Mouse (Mus musculus) heart, embryonic 11.5 days (tissue): ENCODE measurements around the gene Lyg1. TPM values are rescaled to one million over a fixed set of nuclear protein-coding genes. Genes with fewer than 3 reads are reported as not detected.

ENCODE experiments used
- polyA plus RNA-seq: library from polyadenylated mRNA; unstranded; fragments of >200 nt; fragmentation: Nextera tagmentation; extraction: Ambion mirVana; gene quantifications from 2 replicates; pipeline ENCODE4 v1.2.1, GENCODE M21; 2014

Lyg1 gene
- polyA plus RNA-seq, 1 experiment from 2014 or later, result not detected

Other genes starting within 250 kb of the Lyg1 start
- 2.8 and 3.7 TPM in 2 replicates for gene 2010300C02Rik, start 237.7 kb downstream of the Lyg1 start, polyA plus RNA-seq
- gene Tsga10, start 91.3 kb downstream of the Lyg1 start, polyA plus RNA-seq, result 4.2 and 4.6 TPM in 2 replicates
- gene Lipt1, start 86.0 kb downstream of the Lyg1 start, polyA plus RNA-seq, result 8.3 and 9.9 TPM in 2 replicates
- 15.9 and 16.4 TPM in 2 replicates for gene Mitd1, start 67.3 kb downstream of the Lyg1 start, polyA plus RNA-seq
- gene Mrpl30, start 67.3 kb downstream of the Lyg1 start, polyA plus RNA-seq, result 260 and 280 TPM in 2 replicates
- gene Lyg2, start 41.3 kb downstream of the Lyg1 start, polyA plus RNA-seq, result not detected in 2 replicates
- 120 and 126 TPM in 2 replicates for gene Txndc9, start 40.1 kb upstream of the Lyg1 start, polyA plus RNA-seq
- gene Eif5b, start 40.3 kb upstream of the Lyg1 start, polyA plus RNA-seq, result 24.6 and 27.2 TPM in 2 replicates
- 20.4 and 24.0 TPM in 2 replicates for gene Rev1, start 172.0 kb upstream of the Lyg1 start, polyA plus RNA-seq